ENCODE assay signal across 19 mouse cellular contexts in genomic region chr15:102119831-102120170, GRCm38 (mm10). TPM values are rescaled to one million over a fixed set of nuclear protein-coding genes. Genes with fewer than 3 reads are reported as not detected.
DNase-seq lines count a peak whose midpoint lies in the region; ATAC-seq and TF ChIP-seq lines count a peak whose summit lies in the region.
"Had no signal": no experiment of that assay in that cellular context is flagged by ENCODE, and none has a peak within 500 bp of the region (broad histone marks: within the 10 kb centered on the region; RNA-seq: fewer than 3 reads in every experiment).

No protein-coding gene starts in this region.

- no peak overlapping the region for H3K4me2 ChIP-seq in heart, embryonic 11.5 days
- H3K4me2 ChIP-seq in liver, postnatal 0 days (ENCODE audit: low read depth, low read length), result no peak overlapping the region
- H3K4me2 ChIP-seq: limb, embryonic 13.5 days; liver, embryonic 15.5 days had no signal

- H3K79me2 ChIP-seq in liver, adult 2 months (ENCODE audit: control insufficient read depth, insufficient read depth, low read length), result no peaks in the 10 kb centered on the region

- no peak for TF ChIP-seq CTCF in liver, adult 2 months (IDR thresholded peaks at IDR 0.05; ENCODE audit: low read depth, low read length)
- TF ChIP-seq CTCF in liver, postnatal 0 days (IDR thresholded peaks at IDR 0.05; ENCODE audit: low read depth), result no peak
- no peak for TF ChIP-seq CTCF in left cerebral cortex, adult 2 months (IDR thresholded peaks at IDR 0.05)

- H3K27ac ChIP-seq in heart, embryonic 11.5 days (ENCODE audit: low read depth, low read length), result no peak overlapping the region
- H3K27ac ChIP-seq in liver, adult 2 months (replicated peaks; ENCODE audit: insufficient read depth, low read depth, low read length), result no peak overlapping the region
- H3K27ac ChIP-seq in liver, postnatal 0 days (ENCODE audit: low read depth), result no peak overlapping the region
- H3K27ac ChIP-seq in left cerebral cortex, adult 2 months, result no peak overlapping the region
- H3K27ac ChIP-seq: kidney, postnatal 0 days; limb, embryonic 13.5 days; liver, embryonic 15.5 days had no signal

- no peak overlapping the region for H3K4me3 ChIP-seq in heart, embryonic 11.5 days (ENCODE audit: low read depth, low read length)
- H3K4me3 ChIP-seq in liver, adult 2 months (ENCODE audit: insufficient read depth, low read depth, low read length), result no peak overlapping the region
- no peak overlapping the region for H3K4me3 ChIP-seq in liver, postnatal 0 days (ENCODE audit: low read depth, low read length)
- no peak overlapping the region for H3K4me3 ChIP-seq in left cerebral cortex, adult 2 months
- H3K4me3 ChIP-seq: limb, embryonic 13.5 days; liver, embryonic 15.5 days had no signal

- no peaks in the 10 kb centered on the region; the same call in 1 of the 2 replicates for H3K4me1 ChIP-seq in heart, embryonic 11.5 days (ENCODE audit: control insufficient read depth, insufficient read depth, low read length)
- H3K4me1 ChIP-seq in liver, adult 2 months (ENCODE audit: control insufficient read depth, insufficient read depth, low read length), result peaks cover 4% of the 10 kb centered on the region
- H3K4me1 ChIP-seq in liver, postnatal 0 days (ENCODE audit: insufficient read depth), result no peaks in the 10 kb centered on the region
- H3K4me1 ChIP-seq: limb, embryonic 13.5 days had no signal

- no peak overlapping the region for H3K9ac ChIP-seq in heart, embryonic 11.5 days (ENCODE audit: low read depth, low read length)
- H3K9ac ChIP-seq in liver, adult 2 months (ENCODE audit: low read depth, low read length), result no peak overlapping the region
- no peak overlapping the region for H3K9ac ChIP-seq in liver, postnatal 0 days (replicated peaks)
- H3K9ac ChIP-seq: limb, embryonic 13.5 days; liver, embryonic 15.5 days had no signal

- H3K36me3 ChIP-seq in heart, embryonic 11.5 days (ENCODE audit: control insufficient read depth, insufficient read depth, low read length), result peaks cover 13% of the 10 kb centered on the region
- H3K36me3 ChIP-seq in liver, adult 2 months (ENCODE audit: control insufficient read depth, insufficient read depth, low read length), result peaks cover 19% of the 10 kb centered on the region; the same call in 1 of the 2 replicates
- peaks cover 34% of the 10 kb centered on the region for H3K36me3 ChIP-seq in liver, postnatal 0 days (replicated peaks; ENCODE audit: insufficient read depth, low read length)

- intact Hi-C loops in left cerebral cortex, adult 2 months (cut with DNase I), result no loop called here

- TF ChIP-seq POLR2A in liver, adult 2 months (IDR thresholded peaks at IDR 0.05; ENCODE audit: extremely low read depth, insufficient read depth, low read length), result no peak

- 79% methylated on average over 2 of the region's 2 CpGs for WGBS in heart, embryonic 11.5 days (ENCODE audit: insufficient replicate concordance)
- 23% methylated on average over 2 of the region's 2 CpGs for WGBS in liver, adult 2 months
- 80% methylated on average over 2 of the region's 2 CpGs for WGBS in liver, postnatal 0 days (ENCODE audit: insufficient replicate concordance)

- TF ChIP-seq EP300 in liver, postnatal 0 days (IDR thresholded peaks at IDR 0.05; ENCODE audit: low read depth), result no peak

- no peaks in the 10 kb centered on the region for H3K9me3 ChIP-seq in heart, embryonic 11.5 days (replicated peaks; ENCODE audit: control insufficient read depth, low read length)
- no peaks in the 10 kb centered on the region for H3K9me3 ChIP-seq in liver, postnatal 0 days (ENCODE audit: low read length)
- H3K9me3 ChIP-seq: limb, embryonic 13.5 days; liver, embryonic 15.5 days had no signal

- peak; percentile 95 for DNase-seq in heart, adult 11 months
- DNase-seq in liver, adult 2 months (ENCODE audit: extremely low read depth, low read depth, low spot score), result peak; percentile 83
- DNase-seq in liver, postnatal 0 days, result no peak
- peak; percentile 83 for DNase-seq in cerebellum, adult 8-10 months
- no peak for DNase-seq in urinary bladder, postnatal 25 days (ENCODE audit: low spot score)
- no peak for DNase-seq in left cerebral cortex, adult 2 months (ENCODE audit: extremely low spot score in 1 of 2, low spot score in 2 of 2)
- DNase-seq: kidney, adult 11 months; lung, postnatal 10 days; thymus, adult 2 months had no signal

- no peaks in the 10 kb centered on the region for H3K27me3 ChIP-seq in heart, embryonic 11.5 days (ENCODE audit: control insufficient read depth, insufficient read depth, low read length)
- H3K27me3 ChIP-seq in liver, adult 2 months (ENCODE audit: control insufficient read depth, insufficient read depth, low read length), result no peaks in the 10 kb centered on the region
- H3K27me3 ChIP-seq in liver, postnatal 0 days (ENCODE audit: insufficient read depth, low read length), result no peaks in the 10 kb centered on the region
- H3K27me3 ChIP-seq: limb, embryonic 13.5 days; liver, embryonic 15.5 days; Patski had no signal

- ATAC-seq in heart, embryonic 11.5 days (replicated peaks; ENCODE audit: insufficient number of reproducible peaks, low FRiP score, low TSS enrichment), result no peak
- no peak for ATAC-seq in liver, postnatal 0 days
- ATAC-seq: activated CD4-positive, CD25-positive, alpha-beta regulatory T cell, adult 4 months; hindbrain, embryonic 16.5 days; midbrain, embryonic 16.5 days; Patski had no signal

RNA-seq across cellular contexts. Expression of gene Spryd3, which starts 16.2 kb away (rescaled TPM):
- polyA plus RNA-seq in heart, embryonic 11.5 days (2014; fragmentation: Nextera tagmentation; extraction: Ambion mirVana), result 11.1 and 14.6 TPM in 2 replicates
- 9.2 and 12.1 TPM in 2 replicates for total RNA-seq in liver, adult 2 months (2014; rRNA removed)
- 20.7 and 22.6 TPM in 2 replicates for polyA plus RNA-seq in liver, adult 2 months (2012; rRNA removed)
- polyA plus RNA-seq in liver, postnatal 0 days (2015; fragmentation: Nextera tagmentation; extraction: Ambion mirVana), result 9.2 and 10.0 TPM in 2 replicates
- 100 to 1,000 TPM; 152 TPM for total RNA-seq in left cerebral cortex, adult 2 months (2021)

RNA-seq across cellular contexts. Expression of gene Tns2, which starts 19.6 kb away (rescaled TPM):
- polyA plus RNA-seq in heart, embryonic 11.5 days (2014; fragmentation: Nextera tagmentation; extraction: Ambion mirVana), result 25.0 and 25.4 TPM in 2 replicates
- 21.8 and 36.5 TPM in 2 replicates for total RNA-seq in liver, adult 2 months (2014; rRNA removed)
- polyA plus RNA-seq in liver, adult 2 months (2012; rRNA removed), result 30.9 and 35.9 TPM in 2 replicates
- 9.2 TPM in 2 replicates for polyA plus RNA-seq in liver, postnatal 0 days (2015; fragmentation: Nextera tagmentation; extraction: Ambion mirVana)
- total RNA-seq in left cerebral cortex, adult 2 months (2021), result 10 to 100 TPM; 16.4 to 22.8 TPM
- total RNA-seq: megakaryocyte-erythroid progenitor cell, adult 5-6 weeks had no signal

RNA-seq across cellular contexts. Expression of gene Igfbp6, which starts 24.4 kb away (rescaled TPM):
- polyA plus RNA-seq in heart, embryonic 11.5 days (2014; fragmentation: Nextera tagmentation; extraction: Ambion mirVana), result 0.70 and 1.1 TPM in 2 replicates
- 1.0 and 1.8 TPM in 2 replicates for total RNA-seq in liver, adult 2 months (2014; rRNA removed)
- polyA plus RNA-seq in liver, adult 2 months (2012; rRNA removed), result 2.3 and 4.5 TPM in 2 replicates
- polyA plus RNA-seq in liver, postnatal 0 days (2015; fragmentation: Nextera tagmentation; extraction: Ambion mirVana), result 4.8 and 5.9 TPM in 2 replicates
- total RNA-seq in left cerebral cortex, adult 2 months (2021), result 10 to 100 TPM; 57.4 to 64.8 TPM
- total RNA-seq: megakaryocyte-erythroid progenitor cell, adult 5-6 weeks had no signal
- polyA plus RNA-seq: embryonic facial prominence, embryonic 11.5 days had no signal

RNA-seq across cellular contexts. Expression of gene Soat2, which starts 30.5 kb away (rescaled TPM):
- 0.76 and 2.3 TPM in 2 replicates for polyA plus RNA-seq in heart, embryonic 11.5 days (2014; fragmentation: Nextera tagmentation; extraction: Ambion mirVana)
- total RNA-seq in liver, adult 2 months (2014; rRNA removed), result 27.5 and 36.5 TPM in 2 replicates
- polyA plus RNA-seq in liver, adult 2 months (2012; rRNA removed), result 54.9 and 80.8 TPM in 2 replicates
- 10.9 and 13.6 TPM in 2 replicates for polyA plus RNA-seq in liver, postnatal 0 days (2015; fragmentation: Nextera tagmentation; extraction: Ambion mirVana)
- total RNA-seq in left cerebral cortex, adult 2 months (2021), result under 1 TPM in 1 of 2 experiments, not detected in 1; 0.26 TPM
- polyA plus RNA-seq: embryonic facial prominence, embryonic 11.5 days; hindbrain, embryonic 16.5 days had no signal

RNA-seq across cellular contexts. Expression of gene Eif4b, which starts 46.2 kb away (rescaled TPM):
- polyA plus RNA-seq in heart, embryonic 11.5 days (2014; fragmentation: Nextera tagmentation; extraction: Ambion mirVana), result 71.6 and 83.5 TPM in 2 replicates
- total RNA-seq in liver, adult 2 months (2014; rRNA removed), result 119 and 130 TPM in 2 replicates
- polyA plus RNA-seq in liver, adult 2 months (2012; rRNA removed), result 70.5 and 73.8 TPM in 2 replicates
- 30.9 and 32.2 TPM in 2 replicates for polyA plus RNA-seq in liver, postnatal 0 days (2015; fragmentation: Nextera tagmentation; extraction: Ambion mirVana)
- 100 to 1,000 TPM; 163 to 167 TPM for total RNA-seq in left cerebral cortex, adult 2 months (2021)

Comparison
In these comparisons a context has a peak if more than half of its experiments do, and no peak if none do; other contexts are left out.
1. DNase-seq: peak in heart, adult 11 months (single experiment), liver, adult 2 months (single experiment) and cerebellum, adult 8-10 months (single experiment); none in liver, postnatal 0 days (single experiment), urinary bladder, postnatal 25 days (single experiment) and left cerebral cortex, adult 2 months (0 of 2).